37 mouse cellular contexts compared by ENCODE assay signal in the genomic region with DNA sequence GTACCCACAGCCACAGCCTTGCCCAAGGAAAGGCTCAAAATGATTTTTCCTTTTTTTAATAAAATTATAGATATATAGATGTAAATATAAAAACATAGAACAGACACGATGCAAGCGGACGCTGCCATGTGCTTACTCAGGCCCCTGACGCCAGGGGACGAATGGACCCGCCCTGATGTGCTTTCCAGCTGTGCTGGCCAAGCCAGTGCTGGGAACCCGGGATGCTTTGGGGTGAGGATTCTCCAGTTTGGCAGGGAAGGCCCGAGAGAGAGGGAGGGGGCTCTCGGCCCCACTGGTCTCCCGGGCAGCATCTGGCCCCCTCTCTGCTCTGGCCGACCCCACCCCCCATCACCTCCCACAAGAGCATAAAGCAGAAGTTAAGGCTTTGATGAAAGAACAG. TPM values are rescaled to one million over a fixed set of nuclear protein-coding genes. Genes with fewer than 3 reads are reported as not detected.
"Had no signal": no experiment of that assay in that cellular context is flagged by ENCODE, and none has a peak within 500 bp of the region (broad histone marks: within the 10 kb centered on the region; RNA-seq: fewer than 3 reads in every experiment).

No protein-coding gene starts in this region.

- H3K27ac ChIP-seq: heart, embryonic 10.5 days; hindbrain, embryonic 10.5 days; hindbrain, embryonic 12.5 days; hindbrain, embryonic 14.5 days; hindbrain, postnatal 0 days; layer of hippocampus, adult 2 months; limb, embryonic 13.5 days; limb, embryonic 15.5 days; liver, embryonic 12.5 days; liver, embryonic 14.5 days had no signal

- H3K27me3 ChIP-seq: heart, embryonic 12.5 days; hindbrain, embryonic 12.5 days; limb, embryonic 13.5 days; limb, embryonic 15.5 days had no signal

- H3K4me2 ChIP-seq: heart, embryonic 12.5 days; hindbrain, embryonic 12.5 days; hindbrain, embryonic 14.5 days; limb, embryonic 13.5 days; limb, embryonic 15.5 days; liver, embryonic 12.5 days had no signal

- DNase-seq: forebrain, postnatal 0 days; heart, adult 18-20 months; heart, postnatal 10 days; heart, postnatal 4 days; kidney, adult 8-10 months; kidney, postnatal 10 days; kidney, postnatal 25 days; kidney, postnatal 4 days; left cerebral cortex, postnatal 4 days had no signal

- H3K9me3 ChIP-seq: heart, embryonic 10.5 days; heart, embryonic 12.5 days; hindbrain, embryonic 10.5 days; hindbrain, embryonic 12.5 days; limb, embryonic 13.5 days; limb, embryonic 15.5 days; liver, embryonic 12.5 days had no signal

- H3K4me3 ChIP-seq: heart, embryonic 10.5 days; heart, embryonic 12.5 days; hindbrain, embryonic 10.5 days; hindbrain, embryonic 12.5 days; layer of hippocampus, adult 2 months; limb, embryonic 13.5 days; limb, embryonic 15.5 days; liver, embryonic 12.5 days had no signal

- ATAC-seq: forebrain, postnatal 0 days; hindbrain, postnatal 0 days; intestine, postnatal 0 days; liver, embryonic 12.5 days had no signal

- H3K9ac ChIP-seq: forebrain, postnatal 0 days; heart, embryonic 12.5 days; hindbrain, embryonic 12.5 days; hindbrain, embryonic 14.5 days; limb, embryonic 13.5 days; limb, embryonic 15.5 days; liver, embryonic 12.5 days; liver, embryonic 14.5 days had no signal

RNA-seq across cellular contexts. Expression of a gene that starts 4.5 kb away (rescaled TPM):
- total RNA-seq: forebrain, postnatal 0 days; gastrocnemius, adult 8-10 months; gastrocnemius, postnatal 4 days; granulocyte monocyte progenitor cell, adult 5-6 weeks; heart, adult 18-20 months; heart, adult 8-10 months; heart, postnatal 10 days; heart, postnatal 25 days; heart, postnatal 4 days; hindbrain, postnatal 0 days; layer of hippocampus, adult 2 months; layer of hippocampus, postnatal 10 days; layer of hippocampus, postnatal 25 days; left cerebral cortex, adult 8-10 months; left cerebral cortex, postnatal 10 days; left cerebral cortex, postnatal 25 days; left cerebral cortex, postnatal 4 days; liver, adult 2 months had no signal
- polyA plus RNA-seq: heart, embryonic 10.5 days; heart, embryonic 16.5 days; hindbrain, embryonic 12.5 days; hindbrain, embryonic 14.5 days; hindbrain, postnatal 0 days; intestine, embryonic 14.5 days; intestine, postnatal 0 days; kidney, embryonic 14.5 days; kidney, embryonic 16.5 days; limb, embryonic 11.5 days; limb, embryonic 13.5 days; limb, embryonic 15.5 days; liver, adult 2 months; liver, embryonic 12.5 days; liver, embryonic 14.5 days had no signal

RNA-seq across cellular contexts. Expression of a gene that starts 35.9 kb away (rescaled TPM):
- total RNA-seq: forebrain, postnatal 0 days; gastrocnemius, adult 8-10 months; gastrocnemius, postnatal 4 days; granulocyte monocyte progenitor cell, adult 5-6 weeks; heart, adult 18-20 months; heart, adult 8-10 months; heart, postnatal 10 days; heart, postnatal 25 days; heart, postnatal 4 days; hindbrain, postnatal 0 days; layer of hippocampus, adult 2 months; layer of hippocampus, postnatal 10 days; left cerebral cortex, adult 8-10 months; left cerebral cortex, postnatal 10 days; left cerebral cortex, postnatal 4 days; liver, adult 2 months had no signal
- polyA plus RNA-seq: heart, embryonic 16.5 days; hindbrain, embryonic 10.5 days; hindbrain, embryonic 14.5 days; intestine, embryonic 14.5 days; kidney, embryonic 16.5 days; limb, embryonic 15.5 days; liver, adult 2 months; liver, embryonic 12.5 days had no signal
